Mouse (Mus musculus): ENCODE results near the gene Ppm1h. TPM values are rescaled to one million over a fixed set of nuclear protein-coding genes. Genes with fewer than 3 reads are reported as not detected.

Ppm1h gene
- polyA plus RNA-seq, 1 experiment from 2014 or later = 6.5 TPM

GRCm38 (mm10) chr10:122983579-122984530, 305.3 kb downstream of the Ppm1h start:
- peak overlapping the region; percentile 90 for H3K4me2 ChIP-seq
- H3K4me1 ChIP-seq = peaks cover 32% of the 10 kb centered on the region
- WGBS = 46% methylated on average over 10 of the region's 10 CpGs
- H3K9ac ChIP-seq = peak overlapping the region; percentile 98
- H3K27me3 ChIP-seq = no peaks in the 10 kb centered on the region
- H3K27ac ChIP-seq = no peak overlapping the region
- no peak for ATAC-seq
- H3K36me3 ChIP-seq (ENCODE audit: poor library complexity, severe bottlenecking) = peaks cover 26% of the 10 kb centered on the region
- peak overlapping the region; percentile 87 for H3K4me3 ChIP-seq
- no peaks in the 10 kb centered on the region for H3K9me3 ChIP-seq (replicated peaks)

GRCm38 (mm10) chr10:122984531-122985251, 306.1 kb downstream of the Ppm1h start:
- Histone ChIP-seq H3K9me3 (replicated peaks) (no peaks in the 10 kb centered on the region), H3K4me2 (peak overlapping the region; percentile 90), H3K4me1 (peaks cover 32% of the 10 kb centered on the region), H3K9ac (peak overlapping the region; percentile 98), H3K4me3 (peak overlapping the region; percentile 87), H3K36me3 (ENCODE audit: poor library complexity, severe bottlenecking) (peaks cover 20% of the 10 kb centered on the region), H3K27ac (peak overlapping the region; percentile 100), H3K27me3 (no peaks in the 10 kb centered on the region)
- no peak for ATAC-seq
- 4% methylated on average over 10 of the region's 10 CpGs for WGBS

GRCm38 (mm10) chr10:122985252-122985514, 306.6 kb downstream of the Ppm1h start:
- WGBS = under 1% methylated on average over 36 of the region's 37 CpGs
- no peaks in the 10 kb centered on the region for H3K9me3 ChIP-seq (replicated peaks)

GRCm38 (mm10) chr10:122985515-122986319, 307.2 kb downstream of the Ppm1h start:
- ATAC-seq = peak; percentile 91
- Histone ChIP-seq H3K4me1 (peaks cover 32% of the 10 kb centered on the region), H3K9me3 (replicated peaks) (no peaks in the 10 kb centered on the region), H3K4me3 (peak overlapping the region; percentile 87), H3K36me3 (ENCODE audit: poor library complexity, severe bottlenecking) (peaks cover 16% of the 10 kb centered on the region), H3K4me2 (peak overlapping the region; percentile 90), H3K27me3 (no peaks in the 10 kb centered on the region), H3K27ac (peak overlapping the region; percentile 100), H3K9ac (peak overlapping the region; percentile 98)
- under 1% methylated on average over 29 of the region's 115 CpGs for WGBS

More at GRCm38 (mm10) chr10:122985252-122985514, 306.6 kb downstream of the Ppm1h start:
- Histone ChIP-seq H3K4me1 (peaks cover 32% of the 10 kb centered on the region), H3K36me3 (ENCODE audit: poor library complexity, severe bottlenecking) (peaks cover 17% of the 10 kb centered on the region), H3K27me3 (no peaks in the 10 kb centered on the region), H3K4me3 (peak overlapping the region; percentile 87), H3K9ac (peak overlapping the region; percentile 98), H3K27ac (peak overlapping the region; percentile 100), H3K4me2 (peak overlapping the region; percentile 90)
- peak; percentile 3; the same call in 1 of the 2 replicates for ATAC-seq

- H3K27ac ChIP-seq = peak overlapping the region; percentile 100
- WGBS = 12% methylated on average over 47 of the region's 54 CpGs
- H3K4me2 ChIP-seq = peak overlapping the region; percentile 90
- H3K9me3 ChIP-seq (replicated peaks) = no peaks in the 10 kb centered on the region
- peaks cover 13% of the 10 kb centered on the region for H3K36me3 ChIP-seq (ENCODE audit: poor library complexity, severe bottlenecking)
- peaks cover 32% of the 10 kb centered on the region for H3K4me1 ChIP-seq
- ATAC-seq = peak; percentile 76
- H3K9ac ChIP-seq = peak overlapping the region; percentile 98
- H3K4me3 ChIP-seq = peak overlapping the region; percentile 87
- H3K27me3 ChIP-seq = no peaks in the 10 kb centered on the region
Observed at GRCm38 (mm10) chr10:122986320-122987225, 308.0 kb downstream of the Ppm1h start.

GRCm38 (mm10) chr10:122987671-122988128, 309.1 kb downstream of the Ppm1h start:
- peaks cover 9% of the 10 kb centered on the region for H3K36me3 ChIP-seq (ENCODE audit: poor library complexity, severe bottlenecking)
- H3K4me1 ChIP-seq = peaks cover 29% of the 10 kb centered on the region
- no peak overlapping the region for H3K4me2 ChIP-seq
- H3K27ac ChIP-seq = no peak overlapping the region
- ATAC-seq = 0 out of 2 replicates have a peak, but pooled peaks have one; percentile 13
- H3K9ac ChIP-seq = no peak overlapping the region
- 30% methylated on average over 9 of the region's 9 CpGs for WGBS
- no peaks in the 10 kb centered on the region for H3K9me3 ChIP-seq (replicated peaks)
- H3K4me3 ChIP-seq = no peak overlapping the region
- H3K27me3 ChIP-seq = no peaks in the 10 kb centered on the region

GRCm38 (mm10) chr10:122988372-122988771, 309.8 kb downstream of the Ppm1h start:
- WGBS = 87% methylated on average over 7 of the region's 7 CpGs
- Histone ChIP-seq H3K9me3 (replicated peaks) (no peaks in the 10 kb centered on the region), H3K4me2 (no peak overlapping the region), H3K4me1 (peaks cover 22% of the 10 kb centered on the region), H3K36me3 (ENCODE audit: poor library complexity, severe bottlenecking) (peaks cover 9% of the 10 kb centered on the region), H3K9ac (no peak overlapping the region), H3K27ac (no peak overlapping the region), H3K27me3 (no peaks in the 10 kb centered on the region), H3K4me3 (no peak overlapping the region)
- ATAC-seq = no peak

- no peak overlapping the region for H3K27ac ChIP-seq
- 93% methylated on average over 9 of the region's 9 CpGs for WGBS
Observed at GRCm38 (mm10) chr10:122989916-122990315, 311.4 kb downstream of the Ppm1h start.

GRCm38 (mm10) chr10:122990606-122991005, 312.0 kb downstream of the Ppm1h start:
- H3K36me3 ChIP-seq (ENCODE audit: poor library complexity, severe bottlenecking) = peaks cover 24% of the 10 kb centered on the region
- H3K27me3 ChIP-seq = no peaks in the 10 kb centered on the region
- ATAC-seq = no peak
- no peak overlapping the region for H3K4me3 ChIP-seq
- H3K4me1 ChIP-seq = peaks cover 15% of the 10 kb centered on the region
- 94% methylated on average over 6 of the region's 6 CpGs for WGBS
- no peak overlapping the region for H3K9ac ChIP-seq
- H3K9me3 ChIP-seq (replicated peaks) = no peaks in the 10 kb centered on the region
- H3K27ac ChIP-seq = no peak overlapping the region
- no peak overlapping the region for H3K4me2 ChIP-seq

More at GRCm38 (mm10) chr10:122989916-122990315, 311.4 kb downstream of the Ppm1h start:
- H3K36me3 ChIP-seq (ENCODE audit: poor library complexity, severe bottlenecking) = peaks cover 19% of the 10 kb centered on the region
- H3K4me2 ChIP-seq = no peak overlapping the region
- H3K4me1 ChIP-seq = peaks cover 15% of the 10 kb centered on the region
- H3K4me3 ChIP-seq = no peak overlapping the region
- no peaks in the 10 kb centered on the region for H3K27me3 ChIP-seq
- ATAC-seq = no peak
- H3K9ac ChIP-seq = no peak overlapping the region
- no peaks in the 10 kb centered on the region for H3K9me3 ChIP-seq (replicated peaks)

- Histone ChIP-seq H3K36me3 (ENCODE audit: poor library complexity, severe bottlenecking) (peaks cover 28% of the 10 kb centered on the region), H3K4me1 (peaks cover 15% of the 10 kb centered on the region), H3K4me2 (no peak overlapping the region), H3K4me3 (no peak overlapping the region), H3K9ac (no peak overlapping the region), H3K27me3 (no peaks in the 10 kb centered on the region), H3K9me3 (replicated peaks) (no peaks in the 10 kb centered on the region), H3K27ac (no peak overlapping the region)
- WGBS = 90% methylated on average over 9 of the region's 9 CpGs
- no peak for ATAC-seq
Observed at GRCm38 (mm10) chr10:122991053-122991452, 312.5 kb downstream of the Ppm1h start.

GRCm38 (mm10) chr10:122991648-122992047, 313.1 kb downstream of the Ppm1h start:
- H3K27ac ChIP-seq = 0 out of 2 replicates have a peak overlapping the region, but pooled peaks have one; percentile 2
- no peak overlapping the region for H3K4me3 ChIP-seq
- no peak overlapping the region for H3K9ac ChIP-seq
- H3K36me3 ChIP-seq (ENCODE audit: poor library complexity, severe bottlenecking) = peaks cover 33% of the 10 kb centered on the region
- WGBS = 89% methylated on average over 9 of the region's 9 CpGs
- H3K9me3 ChIP-seq (replicated peaks) = no peaks in the 10 kb centered on the region
- H3K4me2 ChIP-seq = no peak overlapping the region
- H3K4me1 ChIP-seq = peaks cover 13% of the 10 kb centered on the region
- ATAC-seq = no peak
- no peaks in the 10 kb centered on the region for H3K27me3 ChIP-seq
